Mouse (Mus musculus) stomach, postnatal 0 days (tissue): Measurements from ENCODE around the gene Ppm1k.

Experiments used
- CTCF ChIP-seq: IDR thresholded peaks from 2 replicates; pipeline ENCODE4 v1.5.1; 2016; ENCODE audit warnings: antibody characterized with exemption, low read depth, mild to moderate bottlenecking, moderate library complexity
- EP300 ChIP-seq: optimal IDR thresholded peaks from 2 replicates; pipeline ENCODE3; 2016; ENCODE audit warnings: antibody characterized with exemption

DNA sequence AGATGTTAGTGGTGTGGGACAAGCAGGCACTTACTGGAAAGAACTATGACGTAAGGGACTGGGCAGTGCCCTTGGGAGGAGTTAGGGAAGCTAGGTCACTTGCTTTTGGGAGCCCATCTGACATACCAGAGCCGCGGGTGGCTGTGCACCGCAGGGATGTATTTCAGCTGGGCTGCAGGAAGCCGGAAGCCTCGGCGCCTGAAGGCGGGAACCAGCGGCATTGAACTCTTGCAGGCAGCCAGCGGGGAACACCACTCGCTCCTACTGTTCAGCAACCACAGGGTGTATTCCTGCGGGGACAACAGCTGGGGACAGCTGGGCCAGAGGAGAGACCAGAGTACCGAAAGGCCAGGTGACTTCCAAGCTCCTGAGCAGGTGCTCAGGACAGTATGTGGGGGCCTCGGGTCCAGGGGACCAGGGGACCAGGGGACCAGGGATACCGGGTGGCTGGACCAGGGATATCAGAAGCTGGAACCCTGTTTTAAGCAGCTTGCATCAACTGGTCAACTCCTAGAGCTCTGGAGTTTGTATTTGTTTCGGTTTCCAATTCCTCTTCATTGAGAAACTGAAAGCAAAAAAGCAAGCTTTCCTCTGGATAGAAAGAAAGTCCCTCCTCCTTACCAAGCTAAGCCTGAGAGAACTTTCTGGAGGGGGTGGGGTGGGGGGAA is 45.7 kb upstream of the Ppm1k start, which contains the start of gene Herc6:
- no peak for TF ChIP-seq CTCF
- no peak for TF ChIP-seq EP300
